Mouse (Mus musculus) forebrain, embryonic 11.5 days (tissue): ENCODE measurements at regions not wholly inside any gene's neighbourhood (a gene's known extent, or its start where the extent isn't known, plus 50 kb on each side); places are given as distances from the start of the nearest gene placed in this dataset.

Source experiments
- ATAC-seq: fragments of 200-750 bp; cut with Nextera tagmentation; replicated peaks from 2 replicates; pipeline ENCODE4 v1.8.0; 2017; ENCODE audit warnings: moderate TSS enrichment; ENCODE audit not compliant: low FRiP score
- DNase-seq: peaks from one replicate; pipeline ENCODE4 v3.0.0-alpha.2; 2017; ENCODE audit warnings: low spot score
- H3K27ac ChIP-seq: fragments of 300-500 bp; sonication (generic); 2 replicates; pipeline ENCODE4 v1.5.1; 2014; ENCODE audit warnings: low read depth, low read length
- H3K27me3 ChIP-seq: fragments of 300-500 bp; sonication (generic); 2 replicates; pipeline ENCODE4 v1.6.1; 2014; ENCODE audit warnings: mild to moderate bottlenecking, low read length, mixed read lengths; ENCODE audit not compliant: control insufficient read depth, insufficient read depth
- H3K36me3 ChIP-seq: fragments of 300-500 bp; sonication (generic); 2 replicates; pipeline ENCODE4 v1.6.1; 2014; ENCODE audit warnings: mild to moderate bottlenecking, low read length, moderate library complexity, mixed read lengths; ENCODE audit not compliant: control insufficient read depth, insufficient read depth
- H3K4me1 ChIP-seq: fragments of 300-500 bp; sonication (generic); replicated peaks from 2 replicates; pipeline ENCODE4 v1.6.1; 2014; ENCODE audit warnings: low read length, mixed read lengths; ENCODE audit not compliant: control insufficient read depth, insufficient read depth
- H3K4me2 ChIP-seq: fragments of 300-500 bp; sonication (generic); 2 replicates; pipeline ENCODE4 v1.6.1; 2014; ENCODE audit warnings: low read depth, mild to moderate bottlenecking, low read length, moderate library complexity, mixed read lengths; ENCODE audit not compliant: severe bottlenecking
- H3K4me3 ChIP-seq: fragments of 300-500 bp; sonication (generic); 2 replicates; pipeline ENCODE4 v1.5.1; 2014; ENCODE audit warnings: low read depth, low read length
- H3K9ac ChIP-seq: fragments of 300-500 bp; sonication (generic); 2 replicates; pipeline ENCODE4 v1.6.1; 2014; ENCODE audit warnings: low read length
- H3K9me3 ChIP-seq: fragments of 300-500 bp; sonication (generic); 2 replicates; pipeline ENCODE4 v1.6.1; 2016; ENCODE audit warnings: low read length, mixed read lengths; ENCODE audit not compliant: control insufficient read depth
- WGBS: fragments of 180-500 bp; shearing (Covaris S2); extraction: QIAGEN DNeasy Blood & Tissue Kit; methylation state at CpG from one replicate; pipeline ENCODE4 v1.1.7; 2014; 5-methylcytosine and 5-hydroxymethylcytosine counted together

DNA sequence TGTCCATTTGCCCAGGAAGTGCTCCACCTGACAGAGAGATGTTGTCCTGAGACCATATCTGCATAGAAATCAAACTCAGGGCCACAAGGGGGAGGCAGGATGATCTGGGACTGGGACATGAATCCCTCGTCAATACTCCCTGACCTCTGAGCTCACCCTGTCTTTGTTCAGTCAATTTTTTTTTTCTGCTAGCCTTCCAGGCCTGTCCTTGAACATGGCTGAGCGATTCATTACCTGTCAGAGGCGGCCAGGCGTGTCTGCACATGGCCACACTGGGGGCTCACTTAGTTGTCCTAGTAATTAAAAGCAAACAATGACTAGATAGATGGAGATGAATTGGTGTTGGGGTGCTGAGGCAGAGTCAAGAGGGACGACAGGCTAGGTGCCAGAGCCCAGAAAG lies 162.6 kb downstream of the 9530068E07Rik start:
- 68% methylated on average over 5 of the region's 5 CpGs for WGBS
- no peaks in the 10 kb centered on the region for H3K36me3 ChIP-seq
- no peaks in the 10 kb centered on the region for H3K4me1 ChIP-seq
- no peaks in the 10 kb centered on the region for H3K9me3 ChIP-seq
- no peak overlapping the region for H3K27ac ChIP-seq
- no peak overlapping the region for H3K4me2 ChIP-seq
- H3K27me3 ChIP-seq: no peaks in the 10 kb centered on the region
- H3K9ac ChIP-seq: no peak overlapping the region
- ATAC-seq: no peak
- no peak for DNase-seq
- H3K4me3 ChIP-seq: no peak overlapping the region

DNA sequence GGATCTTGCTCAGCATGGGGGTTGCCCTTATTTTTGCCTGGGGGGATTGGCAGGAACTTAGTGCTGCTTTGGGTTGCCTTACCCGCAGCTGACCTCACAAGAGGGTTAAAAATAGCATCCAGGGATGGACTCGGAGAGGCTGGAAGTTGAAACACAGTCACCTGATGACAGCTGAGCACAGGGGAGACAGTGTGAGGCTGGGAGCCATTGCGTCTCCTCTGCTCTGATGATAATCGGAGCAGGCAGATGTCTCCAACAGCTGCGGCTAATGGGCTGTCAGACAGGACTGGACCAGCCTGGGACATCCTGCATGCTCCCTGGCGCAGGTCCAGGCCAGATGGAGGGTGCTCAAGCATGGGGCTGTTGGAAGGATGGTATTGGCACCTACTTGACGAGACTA lies 165.1 kb downstream of the 9530068E07Rik start:
- H3K9me3 ChIP-seq: no peaks in the 10 kb centered on the region
- H3K4me1 ChIP-seq: 0 out of 2 replicates have a peak, but pooled peaks cover 3% of the 10 kb centered on the region
- DNase-seq (no peak), ATAC-seq (no peak)
- WGBS: 75% methylated on average over 7 of the region's 7 CpGs
- no peaks in the 10 kb centered on the region for H3K36me3 ChIP-seq
- no peak overlapping the region for H3K4me2 ChIP-seq
- no peak overlapping the region for H3K27ac ChIP-seq
- H3K9ac ChIP-seq: no peak overlapping the region
- H3K4me3 ChIP-seq: no peak overlapping the region
- H3K27me3 ChIP-seq: no peaks in the 10 kb centered on the region

DNA sequence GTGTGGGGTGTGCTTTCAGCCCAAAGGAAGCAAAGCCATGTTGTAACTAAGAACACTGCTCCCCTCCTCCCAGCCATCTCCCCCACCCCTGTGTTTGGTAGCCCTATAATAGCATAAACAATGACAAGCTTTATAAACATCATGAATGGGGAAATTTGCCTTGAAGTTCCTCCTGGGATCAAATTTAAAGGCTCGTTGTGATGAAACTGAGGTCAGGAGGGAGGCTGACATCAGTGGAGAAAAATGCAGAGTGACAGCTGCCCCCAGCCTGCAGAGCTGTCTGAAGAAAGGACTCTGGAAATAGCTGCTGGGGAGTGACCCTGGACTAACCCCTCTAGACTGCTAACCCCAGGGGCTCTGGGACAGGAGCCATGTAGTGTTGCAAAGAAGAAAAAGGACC lies 169.2 kb downstream of the 9530068E07Rik start:
- Histone ChIP-seq H3K27me3 (no peaks in the 10 kb centered on the region), H3K36me3 (no peaks in the 10 kb centered on the region), H3K4me1 (0 out of 2 replicates have a peak, but pooled peaks cover 5% of the 10 kb centered on the region), H3K4me2 (no peak overlapping the region), H3K9me3 (no peaks in the 10 kb centered on the region), H3K9ac (no peak overlapping the region), H3K4me3 (no peak overlapping the region), H3K27ac (no peak overlapping the region)
- WGBS: 9% methylated on average over 1 of the region's 1 CpGs
- DNase-seq (no peak), ATAC-seq (no peak)

DNA sequence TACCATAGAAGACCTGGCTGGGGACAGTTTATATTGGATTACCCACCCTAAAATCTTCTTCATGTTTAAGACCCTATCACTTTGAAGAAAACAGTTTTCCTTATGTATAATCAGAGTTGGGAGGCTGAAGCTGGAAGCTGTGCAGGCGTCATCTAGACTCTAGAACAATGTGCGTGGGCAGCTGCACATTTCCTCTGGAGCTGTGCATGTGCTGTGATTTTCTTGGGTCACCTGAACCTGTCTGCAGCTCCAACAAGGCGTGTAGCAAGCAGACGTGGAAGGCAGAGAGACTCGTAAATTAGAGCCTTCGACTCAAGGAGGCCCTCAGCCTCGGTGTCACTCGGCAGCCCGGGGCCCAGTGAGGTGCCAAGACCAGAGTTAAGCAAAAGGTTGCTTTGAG lies 169.8 kb downstream of the 9530068E07Rik start:
- no peak overlapping the region for H3K9ac ChIP-seq
- no peaks in the 10 kb centered on the region for H3K36me3 ChIP-seq
- no peak overlapping the region for H3K4me3 ChIP-seq
- no peaks in the 10 kb centered on the region for H3K27me3 ChIP-seq
- DNase-seq (no peak), ATAC-seq (no peak)
- no peak overlapping the region for H3K4me2 ChIP-seq
- H3K9me3 ChIP-seq: no peaks in the 10 kb centered on the region
- H3K4me1 ChIP-seq: 0 out of 2 replicates have a peak, but pooled peaks cover 5% of the 10 kb centered on the region
- WGBS: 82% methylated on average over 9 of the region's 9 CpGs
- no peak overlapping the region for H3K27ac ChIP-seq

DNA sequence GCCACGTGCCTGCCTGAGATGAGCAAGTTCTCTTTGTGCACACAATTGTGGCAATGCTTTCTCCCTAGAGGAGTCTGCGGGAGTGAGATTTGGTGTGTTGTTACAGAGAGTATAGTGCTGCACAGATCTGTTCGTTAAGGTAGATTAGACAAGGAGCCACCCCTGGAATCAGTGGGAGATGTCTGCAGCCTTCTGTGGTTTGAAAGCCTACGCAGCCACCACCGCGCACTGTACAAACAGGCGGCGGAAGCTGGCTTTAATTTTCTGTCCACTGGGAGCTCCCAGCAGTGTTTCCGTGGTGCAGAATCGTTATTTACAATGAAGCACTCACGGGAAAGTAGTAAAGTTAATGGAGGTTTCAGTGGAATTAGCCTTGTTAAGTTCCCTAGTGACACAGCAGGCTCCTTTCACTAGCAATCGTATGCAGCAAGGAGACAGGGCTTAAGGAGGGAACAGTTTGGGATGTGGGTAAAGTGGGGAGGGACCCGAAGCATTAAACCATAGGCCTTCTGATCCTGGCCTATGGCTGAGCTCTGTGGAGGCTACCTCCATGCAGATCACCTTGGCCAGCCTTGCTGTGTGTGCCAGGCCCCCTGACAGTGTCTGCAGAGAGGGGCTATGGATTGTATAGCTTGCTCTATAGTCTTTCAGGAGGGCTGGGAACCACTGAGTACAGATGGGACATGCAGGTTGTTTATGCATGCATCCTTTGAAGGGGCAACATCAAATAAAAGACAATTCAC lies 171.9 kb downstream of the 9530068E07Rik start:
- Histone ChIP-seq H3K36me3 (no peaks in the 10 kb centered on the region), H3K9ac (no peak overlapping the region), H3K4me3 (no peak overlapping the region), H3K27ac (no peak overlapping the region), H3K4me2 (no peak overlapping the region), H3K9me3 (no peaks in the 10 kb centered on the region), H3K27me3 (no peaks in the 10 kb centered on the region), H3K4me1 (peaks cover 8% of the 10 kb centered on the region; the same call in 1 of the 2 replicates)
- no peak for DNase-seq
- no peak for ATAC-seq
- WGBS: 42% methylated on average over 13 of the region's 13 CpGs

DNA sequence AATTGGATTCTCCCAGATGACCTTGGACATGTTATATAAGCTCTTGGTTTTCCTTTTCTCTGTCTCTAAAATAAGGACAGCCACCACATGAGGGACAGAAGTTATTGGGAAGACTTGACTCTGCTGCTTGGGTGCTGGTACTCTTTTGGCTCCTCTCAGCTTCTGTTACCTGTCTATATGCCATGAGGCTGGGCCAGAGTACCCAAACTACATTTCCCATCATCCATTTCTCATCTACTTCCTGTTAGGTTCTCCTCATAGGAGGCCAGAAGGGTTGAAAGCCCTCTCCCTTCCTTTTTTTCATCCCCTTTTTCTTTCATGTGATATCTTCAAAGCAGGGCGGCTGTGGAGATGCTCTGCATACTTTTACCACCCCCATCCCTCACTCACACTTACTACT lies 172.6 kb downstream of the 9530068E07Rik start:
- Histone ChIP-seq H3K4me2 (no peak overlapping the region), H3K36me3 (no peaks in the 10 kb centered on the region), H3K27me3 (no peaks in the 10 kb centered on the region), H3K4me1 (peaks cover 8% of the 10 kb centered on the region; the same call in 1 of the 2 replicates), H3K4me3 (no peak overlapping the region), H3K27ac (no peak overlapping the region), H3K9me3 (no peaks in the 10 kb centered on the region), H3K9ac (no peak overlapping the region)
- ATAC-seq (no peak), DNase-seq (no peak)
- 68% methylated on average over 1 of the region's 1 CpGs for WGBS

DNA sequence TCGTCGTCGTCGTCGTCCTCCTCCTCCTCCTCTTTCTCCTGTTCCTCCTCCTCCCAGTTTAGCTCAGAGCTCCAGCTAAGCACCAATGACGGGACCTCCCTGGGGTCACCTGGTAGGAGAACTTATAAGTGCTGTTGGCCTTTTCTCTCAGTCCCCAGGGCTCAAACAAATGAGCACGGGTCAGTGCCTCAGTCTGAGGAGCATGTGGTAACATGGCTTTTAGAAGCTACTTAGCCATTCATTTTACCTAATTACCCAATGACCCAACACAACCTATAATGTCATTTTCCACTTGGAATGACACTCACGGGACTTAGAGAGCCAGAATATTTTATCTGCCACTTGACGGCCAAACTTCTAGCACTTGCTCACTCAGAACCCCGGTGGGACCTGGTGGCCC lies 173.5 kb downstream of the 9530068E07Rik start:
- no peak overlapping the region for H3K9ac ChIP-seq
- no peak overlapping the region for H3K27ac ChIP-seq
- H3K4me3 ChIP-seq: no peak overlapping the region
- no peaks in the 10 kb centered on the region for H3K9me3 ChIP-seq
- 63% methylated on average over 10 of the region's 10 CpGs for WGBS
- ATAC-seq (no peak), DNase-seq (no peak)
- no peak overlapping the region for H3K4me2 ChIP-seq
- no peaks in the 10 kb centered on the region for H3K27me3 ChIP-seq
- H3K36me3 ChIP-seq: no peaks in the 10 kb centered on the region
- H3K4me1 ChIP-seq: peaks cover 8% of the 10 kb centered on the region; the same call in 1 of the 2 replicates

DNA sequence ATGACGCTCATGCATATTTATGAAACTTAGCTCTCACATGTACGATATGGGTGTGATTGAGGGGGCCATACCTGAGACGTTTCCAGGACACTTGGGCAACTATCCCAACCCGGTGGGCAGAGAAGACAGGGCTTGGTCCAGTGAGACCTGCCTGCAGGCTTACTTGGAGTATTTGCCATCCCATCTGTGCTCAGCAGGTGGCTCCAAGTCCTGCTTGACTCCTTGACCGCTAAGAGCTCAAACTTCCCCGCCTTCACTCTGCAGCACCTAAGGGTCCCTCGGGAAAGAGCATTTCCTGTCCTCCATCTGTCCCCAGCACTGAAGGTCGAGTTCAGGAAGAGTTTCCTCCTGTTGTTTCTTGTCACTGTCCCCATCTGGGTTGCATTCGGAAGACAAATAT lies 182.2 kb downstream of the 9530068E07Rik start:
- no peaks in the 10 kb centered on the region for H3K9me3 ChIP-seq
- no peaks in the 10 kb centered on the region for H3K27me3 ChIP-seq
- 48% methylated on average over 9 of the region's 9 CpGs for WGBS
- H3K4me2 ChIP-seq: no peak overlapping the region
- H3K9ac ChIP-seq: no peak overlapping the region
- no peak for DNase-seq
- H3K4me1 ChIP-seq: no peaks in the 10 kb centered on the region
- no peak overlapping the region for H3K27ac ChIP-seq
- ATAC-seq: no peak
- H3K4me3 ChIP-seq: no peak overlapping the region
- no peaks in the 10 kb centered on the region for H3K36me3 ChIP-seq

DNA sequence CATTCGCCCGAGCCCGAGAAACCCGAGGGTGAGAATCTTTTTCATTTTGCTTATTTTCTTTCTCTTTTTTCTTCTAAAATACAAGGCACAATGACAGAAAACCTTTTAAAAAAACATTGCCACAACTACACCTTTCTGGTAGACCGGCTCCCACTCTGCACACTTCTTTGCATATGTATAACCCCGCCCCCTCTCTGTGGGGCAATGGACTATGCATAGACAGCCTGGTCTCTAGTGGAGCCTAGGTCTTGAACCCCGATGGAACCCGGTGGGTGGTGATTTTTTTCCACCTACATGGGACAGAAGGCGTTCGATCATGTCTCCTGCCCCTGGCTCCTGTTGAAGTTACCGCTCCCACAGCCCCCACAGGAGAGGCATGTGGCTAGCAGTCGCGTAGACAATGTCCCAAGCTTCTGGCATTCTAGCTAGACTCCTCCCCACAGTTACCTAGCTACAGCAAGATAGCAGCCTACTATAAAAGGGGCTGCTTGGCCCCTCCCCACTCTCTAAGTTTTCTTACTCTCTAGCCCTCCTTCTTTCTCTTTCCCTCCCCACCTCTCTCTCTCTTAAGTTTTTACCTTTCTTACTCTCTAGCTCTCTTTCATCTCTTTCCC lies 183.6 kb downstream of the 9530068E07Rik start:
- 77% methylated on average over 13 of the region's 13 CpGs for WGBS
- DNase-seq (no peak), ATAC-seq (no peak)
- Histone ChIP-seq H3K36me3 (no peaks in the 10 kb centered on the region), H3K9ac (no peak overlapping the region), H3K4me2 (no peak overlapping the region), H3K4me1 (no peaks in the 10 kb centered on the region), H3K27ac (no peak overlapping the region), H3K4me3 (no peak overlapping the region), H3K9me3 (no peaks in the 10 kb centered on the region), H3K27me3 (no peaks in the 10 kb centered on the region)
